Mouse (Mus musculus): ENCODE measurements around the gene Cdrt4.

DNA sequence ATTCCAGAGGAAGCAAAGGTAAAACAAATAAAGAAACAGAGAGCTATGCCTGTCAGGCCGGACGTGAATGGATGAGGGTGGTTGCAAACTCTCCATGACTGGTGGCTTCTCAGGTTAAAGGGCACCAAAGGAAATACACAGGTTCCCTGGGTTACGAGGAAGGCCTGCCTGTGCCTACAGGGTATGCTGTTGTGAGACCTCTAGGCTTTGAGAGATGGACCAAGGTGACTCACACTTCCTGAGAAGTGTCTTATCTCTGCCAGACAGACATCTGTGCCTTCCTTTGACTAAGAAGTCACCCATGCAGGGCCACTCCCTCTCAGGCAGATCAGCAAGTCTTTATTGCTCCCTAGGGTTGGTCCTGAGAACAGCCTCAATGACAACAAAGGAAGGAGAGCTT lies 21.2 kb upstream of the Cdrt4 start:
- TF ChIP-seq CTCF (IDR thresholded peaks at IDR 0.05; ENCODE audit: borderline replicate concordance, extremely low read depth, insufficient read depth, insufficient read length) (no peak), POLR2A (IDR thresholded peaks at IDR 0.05; ENCODE audit: borderline replicate concordance, extremely low read depth, insufficient read depth, insufficient read length, poor library complexity, severe bottlenecking) (no peak)

All from brain, embryonic 14.5 days (tissue).